Mouse (Mus musculus) gastrocnemius, postnatal 25 days (tissue): ENCODE results near the gene Ubxn10. TPM values are rescaled to one million over a fixed set of nuclear protein-coding genes. Genes with fewer than 3 reads are reported as not detected.

ENCODE experiments used
- DNase-seq: peaks from one replicate; pipeline ENCODE4 v3.0.0; 2022
- total RNA-seq, 2 experiments: library from RNA; stranded (reverse); gene quantifications; 1 replicate in 1 of 2; 2 replicates in 1 of 2; pipeline ENCODE4 v1.2.3; 2021

Gene Ubxn10
- total RNA-seq, 2 experiments from 2014 or later, result 0.08 TPM; not detected in 1

- DNase-seq, result no peak
Observed at GRCm38 (mm10) chr4:138734105-138734504, 2.9 kb downstream of the Ubxn10 start.

- DNase-seq, result no peak
Observed at GRCm38 (mm10) chr4:138729018-138729703, 7.8 kb downstream of the Ubxn10 start.

- DNase-seq, result no peak
Observed at GRCm38 (mm10) chr4:138725751-138726150, 11.2 kb downstream of the Ubxn10 start.

GRCm38 (mm10) chr4:138725127-138725461 is 11.9 kb downstream of the Ubxn10 start:
- DNase-seq, result peak; percentile 38

- DNase-seq, result no peak
Observed at GRCm38 (mm10) chr4:138724354-138725126, 12.4 kb downstream of the Ubxn10 start, which contains the start of gene Pla2g2c. Pla2g2c (plus strand) TSS chr4:138724792.

- no peak for DNase-seq
Observed at GRCm38 (mm10) chr4:138723493-138724281, 13.3 kb downstream of the Ubxn10 start.

GRCm38 (mm10) chr4:138719264-138719596 is 17.7 kb downstream of the Ubxn10 start:
- DNase-seq, result no peak

- no peak for DNase-seq
Observed at GRCm38 (mm10) chr4:138718586-138719263, 18.2 kb downstream of the Ubxn10 start.

GRCm38 (mm10) chr4:138716697-138717096 is 20.3 kb downstream of the Ubxn10 start:
- no peak for DNase-seq

GRCm38 (mm10) chr4:138714186-138714585 is 22.8 kb downstream of the Ubxn10 start:
- DNase-seq, result no peak

GRCm38 (mm10) chr4:138712621-138713020 is 24.3 kb downstream of the Ubxn10 start:
- no peak for DNase-seq

GRCm38 (mm10) chr4:138712096-138712495 is 24.9 kb downstream of the Ubxn10 start:
- no peak for DNase-seq

GRCm38 (mm10) chr4:138711051-138711820 is 25.7 kb downstream of the Ubxn10 start:
- no peak for DNase-seq

- DNase-seq, result no peak
Observed at GRCm38 (mm10) chr4:138710633-138711032, 26.3 kb downstream of the Ubxn10 start.

GRCm38 (mm10) chr4:138709944-138710343 is 27.0 kb downstream of the Ubxn10 start:
- no peak for DNase-seq

- no peak for DNase-seq
Observed at GRCm38 (mm10) chr4:138709246-138709645, 27.7 kb downstream of the Ubxn10 start.

GRCm38 (mm10) chr4:138708636-138709035 is 28.3 kb downstream of the Ubxn10 start:
- DNase-seq, result peak; percentile 16

- no peak for DNase-seq
Observed at GRCm38 (mm10) chr4:138706620-138707019, 30.3 kb downstream of the Ubxn10 start.

- no peak for DNase-seq
Observed at GRCm38 (mm10) chr4:138704169-138704568, 32.8 kb downstream of the Ubxn10 start.

GRCm38 (mm10) chr4:138703591-138703990 is 33.4 kb downstream of the Ubxn10 start:
- no peak for DNase-seq

GRCm38 (mm10) chr4:138702528-138702927 is 34.4 kb downstream of the Ubxn10 start:
- DNase-seq, result no peak

GRCm38 (mm10) chr4:138702031-138702430 is 34.9 kb downstream of the Ubxn10 start:
- DNase-seq, result no peak
